Mouse (Mus musculus): ENCODE measurements around the gene Rdh19. TPM values are rescaled to one million over a fixed set of nuclear protein-coding genes. Genes with fewer than 3 reads are reported as not detected.

Gene Rdh19
- polyA plus RNA-seq, 1 experiment: not detected

DNA sequence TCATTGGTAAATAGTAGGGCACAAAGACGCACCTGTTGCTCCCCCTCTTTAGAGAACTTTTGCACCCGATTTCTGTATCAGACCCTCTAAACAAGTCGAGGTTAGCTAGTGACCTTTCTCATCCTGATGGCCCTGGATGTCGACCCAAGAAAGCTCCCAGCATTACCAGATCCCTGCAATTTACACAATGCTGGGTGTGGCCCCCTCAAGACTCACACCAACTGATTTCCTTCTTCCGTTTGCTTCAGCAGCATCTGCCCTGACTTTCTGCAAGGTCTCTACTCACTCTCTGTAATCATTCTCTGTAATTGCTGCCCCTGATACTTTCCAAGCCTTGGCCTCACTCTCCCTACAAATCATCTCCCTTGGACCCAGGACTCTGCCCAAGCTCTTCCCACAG, 47.0 kb downstream of the Rdh19 start:
- no peak for TF ChIP-seq CTCF (IDR thresholded peaks at IDR 0.05; ENCODE audit: control insufficient read depth, insufficient read depth, insufficient replicate concordance, low read depth, low read length)
- TF ChIP-seq POLR2A (IDR thresholded peaks at IDR 0.05; ENCODE audit: control insufficient read depth, low read depth, low read length): no peak
- Histone ChIP-seq H3K27me3 (ENCODE audit: control insufficient read depth, insufficient read depth, low read length) (no peaks in the 10 kb centered on the region), H3K27ac (ENCODE audit: control insufficient read depth, insufficient read depth, low read depth, low read length) (no peak overlapping the region), H3K4me3 (ENCODE audit: control insufficient read depth, low read depth, low read length) (no peak overlapping the region), H3K36me3 (ENCODE audit: control insufficient read depth, insufficient read depth, low read length) (no peaks in the 10 kb centered on the region), H3K4me1 (ENCODE audit: control insufficient read depth, insufficient read depth, low read length) (no peaks in the 10 kb centered on the region)

DNA sequence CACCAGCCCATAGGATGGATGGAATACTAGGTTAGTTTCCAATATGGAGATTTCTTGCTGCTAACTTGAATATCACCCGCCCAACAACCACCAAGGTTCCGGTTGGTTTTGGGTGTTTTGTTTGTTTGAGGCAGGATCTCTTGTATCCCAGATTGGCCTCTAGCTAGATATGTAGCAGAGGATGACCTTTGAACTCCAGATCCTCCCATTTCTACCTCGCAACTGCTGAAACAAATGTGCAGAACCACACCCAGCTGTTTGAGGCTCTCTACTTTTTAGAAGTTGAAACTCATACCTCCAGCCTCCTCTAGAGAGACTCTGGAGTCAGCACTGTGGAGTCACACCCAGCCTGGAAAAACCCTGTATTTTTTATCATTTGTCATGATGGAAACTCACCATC, 47.8 kb downstream of the Rdh19 start:
- H3K4me1 ChIP-seq (ENCODE audit: control insufficient read depth, insufficient read depth, low read length): no peaks in the 10 kb centered on the region
- no peaks in the 10 kb centered on the region for H3K27me3 ChIP-seq (ENCODE audit: control insufficient read depth, insufficient read depth, low read length)
- no peaks in the 10 kb centered on the region for H3K36me3 ChIP-seq (ENCODE audit: control insufficient read depth, insufficient read depth, low read length)
- TF ChIP-seq POLR2A (IDR thresholded peaks at IDR 0.05; ENCODE audit: control insufficient read depth, low read depth, low read length): no peak
- no peak for TF ChIP-seq CTCF (IDR thresholded peaks at IDR 0.05; ENCODE audit: control insufficient read depth, insufficient read depth, insufficient replicate concordance, low read depth, low read length)
- H3K27ac ChIP-seq (ENCODE audit: control insufficient read depth, insufficient read depth, low read depth, low read length): no peak overlapping the region
- H3K4me3 ChIP-seq (ENCODE audit: control insufficient read depth, low read depth, low read length): no peak overlapping the region

GRCm38 (mm10) chr10:127898218-127898617, 48.5 kb downstream of the Rdh19 start, which contains the start of gene Sdr9c7:
Sdr9c7 (plus strand) TSS chr10:127898518.
- no peak within 1 kb of the TSS for H3K27ac ChIP-seq (ENCODE audit: control insufficient read depth, insufficient read depth, low read depth, low read length)
- H3K36me3 ChIP-seq (ENCODE audit: control insufficient read depth, insufficient read depth, low read length): no peaks in the 10 kb centered on the region
- H3K4me1 ChIP-seq (ENCODE audit: control insufficient read depth, insufficient read depth, low read length): peaks cover 2% of the 10 kb centered on the region; the same call in 1 of the 2 replicates
- H3K4me3 ChIP-seq (ENCODE audit: control insufficient read depth, low read depth, low read length): no peak within 1 kb of the TSS
- no peaks in the 10 kb centered on the region for H3K27me3 ChIP-seq (ENCODE audit: control insufficient read depth, insufficient read depth, low read length)
- TF ChIP-seq CTCF (IDR thresholded peaks at IDR 0.05; ENCODE audit: control insufficient read depth, insufficient read depth, insufficient replicate concordance, low read depth, low read length) (no peak), POLR2A (IDR thresholded peaks at IDR 0.05; ENCODE audit: control insufficient read depth, low read depth, low read length) (no peak)

DNA sequence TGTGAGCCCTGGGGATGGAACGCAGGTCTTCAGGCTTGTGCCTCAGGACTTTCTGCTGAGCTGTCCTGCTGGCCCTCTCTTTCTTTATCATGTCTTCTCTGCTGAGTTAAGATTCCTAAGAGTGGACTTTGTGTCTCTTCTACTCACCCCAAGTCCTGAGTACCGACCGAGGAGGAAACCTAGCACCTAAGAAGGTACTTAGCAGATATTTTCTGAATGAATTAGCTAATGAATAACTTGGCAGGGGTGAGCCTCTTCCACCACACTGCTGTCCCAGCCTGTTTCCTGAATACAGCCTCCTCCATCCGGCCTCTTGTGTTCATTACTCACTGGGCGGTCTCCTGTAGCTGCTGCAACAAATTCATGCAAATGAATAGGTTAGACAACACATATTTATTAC, 50.1 kb downstream of the Rdh19 start:
- peaks cover 5% of the 10 kb centered on the region for H3K4me1 ChIP-seq (ENCODE audit: control insufficient read depth, insufficient read depth, low read length)
- TF ChIP-seq POLR2A (IDR thresholded peaks at IDR 0.05; ENCODE audit: control insufficient read depth, low read depth, low read length) (no peak), CTCF (IDR thresholded peaks at IDR 0.05; ENCODE audit: control insufficient read depth, insufficient read depth, insufficient replicate concordance, low read depth, low read length) (no peak)
- no peaks in the 10 kb centered on the region for H3K36me3 ChIP-seq (ENCODE audit: control insufficient read depth, insufficient read depth, low read length)
- no peak overlapping the region for H3K27ac ChIP-seq (ENCODE audit: control insufficient read depth, insufficient read depth, low read depth, low read length)
- no peaks in the 10 kb centered on the region for H3K27me3 ChIP-seq (ENCODE audit: control insufficient read depth, insufficient read depth, low read length)
- H3K4me3 ChIP-seq (ENCODE audit: control insufficient read depth, low read depth, low read length): no peak overlapping the region

DNA sequence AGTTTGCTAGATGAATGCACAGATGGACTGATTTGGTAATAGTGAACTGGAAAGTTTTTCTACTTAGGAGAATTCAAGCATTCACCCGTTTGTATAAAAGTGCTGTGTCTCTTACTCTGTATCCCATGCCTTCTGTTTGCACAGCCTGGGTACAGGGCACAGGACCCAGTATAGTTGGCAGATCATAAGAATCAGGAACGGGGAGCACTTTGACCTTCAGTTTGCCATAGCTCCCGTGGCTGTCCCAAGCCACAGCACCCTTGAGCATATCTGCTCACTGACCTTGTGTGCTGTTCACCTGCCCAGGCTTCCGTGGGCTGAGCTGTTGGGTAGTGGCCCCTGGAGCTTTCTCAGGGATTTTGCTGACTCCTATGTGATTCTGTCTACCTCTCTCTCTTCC, 52.0 kb downstream of the Rdh19 start:
- Histone ChIP-seq H3K4me1 (ENCODE audit: control insufficient read depth, insufficient read depth, low read length) (peaks cover 5% of the 10 kb centered on the region), H3K4me3 (ENCODE audit: control insufficient read depth, low read depth, low read length) (no peak overlapping the region), H3K27me3 (ENCODE audit: control insufficient read depth, insufficient read depth, low read length) (no peaks in the 10 kb centered on the region), H3K27ac (ENCODE audit: control insufficient read depth, insufficient read depth, low read depth, low read length) (no peak overlapping the region), H3K36me3 (ENCODE audit: control insufficient read depth, insufficient read depth, low read length) (no peaks in the 10 kb centered on the region)
- TF ChIP-seq CTCF (IDR thresholded peaks at IDR 0.05; ENCODE audit: control insufficient read depth, insufficient read depth, insufficient replicate concordance, low read depth, low read length): no peak
- no peak for TF ChIP-seq POLR2A (IDR thresholded peaks at IDR 0.05; ENCODE audit: control insufficient read depth, low read depth, low read length)

- H3K36me3 ChIP-seq (ENCODE audit: control insufficient read depth, insufficient read depth, low read length): no peaks in the 10 kb centered on the region
- no peak for TF ChIP-seq POLR2A (IDR thresholded peaks at IDR 0.05; ENCODE audit: control insufficient read depth, low read depth, low read length)
- TF ChIP-seq CTCF (IDR thresholded peaks at IDR 0.05; ENCODE audit: control insufficient read depth, insufficient read depth, insufficient replicate concordance, low read depth, low read length): no peak
Observed at GRCm38 (mm10) chr10:127903116-127903515, 53.4 kb downstream of the Rdh19 start.

DNA sequence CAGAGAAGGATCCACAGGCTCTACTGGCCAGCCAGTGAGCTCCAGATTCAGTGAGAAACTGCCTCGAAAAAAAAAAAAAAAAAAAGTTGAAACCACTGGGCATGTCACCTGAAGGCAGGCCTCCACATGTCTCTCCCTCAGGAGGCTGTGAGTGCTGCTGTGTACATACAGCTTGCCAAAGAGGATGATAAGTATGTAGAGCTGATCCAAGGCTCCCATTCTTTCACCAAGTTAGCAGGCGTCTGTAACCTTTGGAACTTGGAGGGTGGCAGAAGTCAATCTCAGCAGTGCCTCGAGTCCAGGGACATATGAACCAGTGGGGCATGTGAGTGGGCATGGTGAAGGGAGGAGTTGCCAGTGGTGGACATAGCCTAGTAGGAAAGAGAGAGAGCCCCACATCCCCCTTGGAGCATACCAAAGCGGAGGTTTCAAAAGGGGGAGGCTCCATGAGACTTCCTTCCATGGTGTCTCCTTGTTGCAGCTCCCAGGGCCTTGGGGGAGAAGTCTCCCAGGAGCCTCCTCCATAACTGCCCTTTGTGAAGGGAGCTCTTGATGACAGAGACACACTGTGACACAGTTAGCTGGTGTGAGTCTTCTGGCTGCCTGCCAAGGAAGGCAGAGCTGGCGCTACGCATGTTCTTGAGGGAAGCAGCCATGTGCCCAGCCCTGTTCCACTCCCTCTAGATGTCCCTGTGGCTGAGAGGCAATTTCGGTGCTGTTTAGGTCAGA, 55.2 kb downstream of the Rdh19 start:
- Histone ChIP-seq H3K27me3 (ENCODE audit: control insufficient read depth, insufficient read depth, low read length) (no peaks in the 10 kb centered on the region), H3K36me3 (ENCODE audit: control insufficient read depth, insufficient read depth, low read length) (no peaks in the 10 kb centered on the region), H3K27ac (ENCODE audit: control insufficient read depth, insufficient read depth, low read depth, low read length) (peak overlapping the region; percentile 16; the same call in 1 of the 2 replicates), H3K4me1 (ENCODE audit: control insufficient read depth, insufficient read depth, low read length) (peaks cover 5% of the 10 kb centered on the region), H3K4me3 (ENCODE audit: control insufficient read depth, low read depth, low read length) (peak overlapping the region; percentile 7)
- no peak for TF ChIP-seq CTCF (IDR thresholded peaks at IDR 0.05; ENCODE audit: control insufficient read depth, insufficient read depth, insufficient replicate concordance, low read depth, low read length)
- no peak for TF ChIP-seq POLR2A (IDR thresholded peaks at IDR 0.05; ENCODE audit: control insufficient read depth, low read depth, low read length)

More at GRCm38 (mm10) chr10:127903116-127903515, 53.4 kb downstream of the Rdh19 start:
- Histone ChIP-seq H3K4me1 (ENCODE audit: control insufficient read depth, insufficient read depth, low read length) (peaks cover 5% of the 10 kb centered on the region), H3K27me3 (ENCODE audit: control insufficient read depth, insufficient read depth, low read length) (no peaks in the 10 kb centered on the region), H3K4me3 (ENCODE audit: control insufficient read depth, low read depth, low read length) (no peak overlapping the region), H3K27ac (ENCODE audit: control insufficient read depth, insufficient read depth, low read depth, low read length) (no peak overlapping the region; the same call in none of the 2 replicates)
